Mouse (Mus musculus): Measurements from ENCODE around the gene Pdss2.
"Not testable (repeated sequence)": the region's sequence is repeated elsewhere in the genome, so short reads cannot be mapped to it uniquely, and the experiment has no call there.

The Pdss2 gene

GRCm38 (mm10) chr10:43378279-43378678 is 157.0 kb downstream of the Pdss2 start:
- peak; percentile 31 for DNase-seq

- DNase-seq = no peak
Observed at GRCm38 (mm10) chr10:43378732-43379644, 157.7 kb downstream of the Pdss2 start.

GRCm38 (mm10) chr10:43382660-43383059 is 161.4 kb downstream of the Pdss2 start:
- DNase-seq = no peak

GRCm38 (mm10) chr10:43384623-43385022 is 163.3 kb downstream of the Pdss2 start:
- DNase-seq = no peak

- DNase-seq = no peak
Observed at GRCm38 (mm10) chr10:43392921-43393320, 171.6 kb downstream of the Pdss2 start.

GRCm38 (mm10) chr10:43393818-43394217 is 172.5 kb downstream of the Pdss2 start:
- no peak for DNase-seq

GRCm38 (mm10) chr10:43395824-43396223 is 174.5 kb downstream of the Pdss2 start:
- no peak for DNase-seq

GRCm38 (mm10) chr10:43399596-43400316 is 178.5 kb downstream of the Pdss2 start:
- DNase-seq = no peak

- DNase-seq = no peak
Observed at GRCm38 (mm10) chr10:43406107-43406506, 184.8 kb downstream of the Pdss2 start.

- no peak for DNase-seq
Observed at GRCm38 (mm10) chr10:43406885-43407284, 185.6 kb downstream of the Pdss2 start.

- DNase-seq = no peak
Observed at GRCm38 (mm10) chr10:43409506-43410230, 188.4 kb downstream of the Pdss2 start.

- DNase-seq = not testable (repeated sequence)
Observed at GRCm38 (mm10) chr10:43411164-43411563, 189.9 kb downstream of the Pdss2 start.

- no peak for DNase-seq
Observed at GRCm38 (mm10) chr10:43417346-43417745, 196.1 kb downstream of the Pdss2 start.

- DNase-seq = peak; percentile 52
Observed at GRCm38 (mm10) chr10:43420660-43421413, 199.6 kb downstream of the Pdss2 start.

- DNase-seq = no peak
Observed at GRCm38 (mm10) chr10:43422061-43422770, 200.9 kb downstream of the Pdss2 start.

- DNase-seq = no peak
Observed at GRCm38 (mm10) chr10:43424545-43424944, 203.3 kb downstream of the Pdss2 start.

- DNase-seq = no peak
Observed at GRCm38 (mm10) chr10:43430606-43431005, 209.3 kb downstream of the Pdss2 start.

GRCm38 (mm10) chr10:43434326-43434725 is 213.0 kb downstream of the Pdss2 start:
- DNase-seq = no peak

- no peak for DNase-seq
Observed at GRCm38 (mm10) chr10:43435757-43436156, 214.5 kb downstream of the Pdss2 start.

GRCm38 (mm10) chr10:43439492-43439941 is 218.2 kb downstream of the Pdss2 start:
- no peak for DNase-seq

GRCm38 (mm10) chr10:43440050-43440449 is 218.8 kb downstream of the Pdss2 start:
- DNase-seq = no peak

Measured in right cerebral cortex, adult 18-20 months (tissue).